Mouse (Mus musculus): ENCODE data around the gene Zbtb24.

DNA sequence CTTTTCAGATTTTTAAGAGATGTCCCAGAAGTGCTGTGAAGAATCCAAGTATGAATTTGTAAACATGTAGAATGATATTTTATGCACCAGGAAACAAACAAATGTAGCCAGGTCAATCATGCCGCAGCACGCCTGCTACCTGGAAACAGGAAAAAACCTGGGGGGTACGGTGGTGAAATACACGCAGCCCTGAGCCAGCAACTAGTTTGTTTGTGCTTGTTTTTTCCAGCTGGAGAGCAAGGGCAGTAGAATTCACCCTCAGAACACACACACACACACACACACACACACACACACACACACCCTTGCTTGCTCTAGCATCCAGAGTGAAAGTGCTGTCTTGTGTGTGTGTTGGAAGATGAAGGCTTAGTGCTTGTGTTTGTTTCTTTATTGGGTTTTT is 40.9 kb downstream of the Zbtb24 start:
- no peak for TF ChIP-seq POLR2A (IDR thresholded peaks at IDR 0.05; ENCODE audit: insufficient read depth, low read depth, low read length)
- TF ChIP-seq EP300 (IDR thresholded peaks at IDR 0.05; ENCODE audit: insufficient read depth, low read depth, low read length): no peak
